Mouse (Mus musculus) liver, adult 2 months (tissue): ENCODE data around the gene Pitpna.

Experiments used
- CTCF ChIP-seq: fragments of 200-500 bp; IDR thresholded peaks from 2 replicates; pipeline ENCODE4 v1.5.1; 2011; ENCODE audit warnings: low read depth, low read length, control low read depth
- POLR2A ChIP-seq: fragments of 200-500 bp; IDR thresholded peaks from 2 replicates; pipeline ENCODE4 v1.6.1; 2011; ENCODE audit warnings: low read length, control low read depth; ENCODE audit not compliant: insufficient read depth; ENCODE audit errors: extremely low read depth

DNA sequence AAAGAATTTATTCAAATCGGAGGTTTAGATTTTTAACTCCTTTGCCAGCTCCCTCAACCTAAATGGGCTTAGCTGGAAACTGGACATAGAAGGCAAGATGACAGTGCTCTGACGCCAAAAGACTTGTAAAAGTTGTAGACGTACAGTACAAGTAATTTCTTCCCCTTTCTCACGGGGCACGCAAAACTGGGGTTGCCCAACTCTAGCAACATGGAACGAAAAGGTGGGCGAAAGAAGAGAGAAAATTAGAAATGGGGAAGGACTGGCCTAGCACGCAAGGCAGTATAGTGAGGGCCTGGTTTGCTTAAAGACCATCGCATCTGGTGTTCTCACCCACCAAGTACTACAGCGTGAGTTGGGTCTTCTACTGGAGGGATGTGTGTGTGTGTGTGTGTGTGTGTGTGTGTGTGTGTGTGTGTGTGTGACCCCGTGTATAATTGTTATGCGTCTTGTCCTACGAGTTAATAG, 63.1 kb downstream of the Pitpna start:
- TF ChIP-seq POLR2A (no peak), CTCF (no peak)
